Mouse (Mus musculus) E14TG2a.4 (cell line): ENCODE data around the gene Slc39a11.

Source experiments
- CTCF ChIP-seq: conservative IDR thresholded peaks from 2 replicates; pipeline ENCODE4 v1.5.1; 2014; ENCODE audit warnings: low read length
- NANOG ChIP-seq: IDR thresholded peaks from 2 replicates; pipeline ENCODE4 v1.6.1; 2014; ENCODE audit warnings: borderline replicate concordance, low read length, mixed read lengths

- TF ChIP-seq CTCF, result no peak
- TF ChIP-seq NANOG, result no peak
These were observed 33.7 kb upstream of the Slc39a11 start for GRCm38 (mm10) chr11:113683627-113683956.
